Mouse (Mus musculus): Measurements from ENCODE around the gene Adgrg7. TPM values are rescaled to one million over a fixed set of nuclear protein-coding genes. Genes with fewer than 3 reads are reported as not detected.

Adgrg7 gene
- polyA plus RNA-seq (2015; fragmentation: Nextera tagmentation; extraction: Ambion mirVana), result 0.05 TPM in 1 of 2 replicates, not detected in the other

DNA sequence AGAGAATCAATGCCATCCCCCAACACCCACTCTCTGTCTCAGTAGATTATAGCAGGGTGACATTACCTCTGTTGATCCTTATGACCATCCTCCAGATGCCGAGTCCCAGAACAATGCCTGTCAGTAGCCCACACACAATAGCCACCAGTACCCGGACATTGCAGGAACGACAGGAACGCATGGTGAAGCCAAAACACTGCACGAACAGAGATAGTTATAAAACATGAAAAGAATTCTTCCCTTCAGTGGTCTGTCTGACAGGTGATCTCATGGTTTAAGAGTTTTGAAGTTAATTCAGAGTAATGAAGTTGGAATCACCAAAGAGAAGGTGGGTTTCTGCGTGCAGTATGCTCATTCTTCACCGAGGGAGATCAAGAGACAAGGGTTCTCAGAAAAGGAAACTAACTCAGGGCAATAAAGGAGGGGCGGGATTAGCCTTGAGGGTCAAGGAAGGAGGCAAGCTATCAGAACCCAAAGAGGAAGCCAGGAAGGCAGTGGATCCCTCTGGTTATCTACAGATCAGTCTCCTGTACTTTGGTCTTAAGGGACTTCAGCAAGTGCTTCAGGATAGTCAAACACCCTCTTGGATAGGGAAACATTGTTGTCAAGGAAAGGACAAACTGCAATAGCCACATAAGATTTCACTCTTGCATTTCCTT lies at the start of gene Adgrg7:
Gene Adgrg7, minus strand, starts transcription at position 375 of the 659 bp plus-strand sequence.
- no peaks in the 10 kb centered on the region for H3K36me3 ChIP-seq (ENCODE audit: control insufficient read depth, insufficient read depth)
- no peaks in the 10 kb centered on the region for H3K27me3 ChIP-seq (ENCODE audit: control insufficient read depth, insufficient read depth, low read length)
- H3K4me2 ChIP-seq (ENCODE audit: low read depth, low read length), result no peak within 1 kb of the TSS
- no peak within 1 kb of the TSS for H3K4me3 ChIP-seq (ENCODE audit: low read length)
- H3K27ac ChIP-seq (ENCODE audit: low read length), result no peak within 1 kb of the TSS
- H3K9me3 ChIP-seq (replicated peaks; ENCODE audit: control insufficient read depth, low read length), result no peaks in the 10 kb centered on the region
- no peaks in the 10 kb centered on the region for H3K4me1 ChIP-seq (ENCODE audit: control insufficient read depth, insufficient read depth, low read length)
- WGBS, result 73% methylated on average over 8 of the region's 8 CpGs
- ATAC-seq (replicated peaks; ENCODE audit: extremely low read depth, insufficient read depth, low FRiP score), result no peak
- H3K9ac ChIP-seq (ENCODE audit: low read length), result no peak within 1 kb of the TSS

DNA sequence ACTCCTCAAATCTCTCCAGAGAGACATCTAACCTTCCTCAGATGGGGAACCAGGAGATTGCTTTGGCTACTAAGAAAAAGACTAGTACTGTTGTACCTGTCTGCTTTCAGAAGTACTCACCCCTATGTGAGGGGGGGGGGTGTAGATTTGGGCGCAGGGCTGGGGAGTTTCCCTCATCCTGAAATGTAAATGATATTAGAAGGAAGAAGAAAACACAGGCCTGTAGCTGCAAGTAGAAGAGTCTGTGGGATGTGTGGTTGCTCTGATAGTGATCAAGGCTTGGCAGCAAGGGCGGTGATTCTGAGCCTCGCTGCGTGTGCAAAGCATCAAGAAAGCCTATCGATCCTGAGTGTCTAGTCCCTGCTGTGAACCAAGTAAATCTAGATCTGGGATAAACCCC lies 47.3 kb upstream of the Adgrg7 start:
- Histone ChIP-seq H3K4me2 (ENCODE audit: low read depth, low read length) (no peak overlapping the region), H3K9me3 (replicated peaks; ENCODE audit: control insufficient read depth, low read length) (no peaks in the 10 kb centered on the region), H3K27me3 (ENCODE audit: control insufficient read depth, insufficient read depth, low read length) (no peaks in the 10 kb centered on the region), H3K4me3 (ENCODE audit: low read length) (no peak overlapping the region), H3K27ac (ENCODE audit: low read length) (no peak overlapping the region), H3K9ac (ENCODE audit: low read length) (no peak overlapping the region), H3K4me1 (ENCODE audit: control insufficient read depth, insufficient read depth, low read length) (no peaks in the 10 kb centered on the region), H3K36me3 (ENCODE audit: control insufficient read depth, insufficient read depth) (no peaks in the 10 kb centered on the region)
- 86% methylated on average over 5 of the region's 5 CpGs for WGBS
- ATAC-seq (replicated peaks; ENCODE audit: extremely low read depth, insufficient read depth, low FRiP score), result no peak

DNA sequence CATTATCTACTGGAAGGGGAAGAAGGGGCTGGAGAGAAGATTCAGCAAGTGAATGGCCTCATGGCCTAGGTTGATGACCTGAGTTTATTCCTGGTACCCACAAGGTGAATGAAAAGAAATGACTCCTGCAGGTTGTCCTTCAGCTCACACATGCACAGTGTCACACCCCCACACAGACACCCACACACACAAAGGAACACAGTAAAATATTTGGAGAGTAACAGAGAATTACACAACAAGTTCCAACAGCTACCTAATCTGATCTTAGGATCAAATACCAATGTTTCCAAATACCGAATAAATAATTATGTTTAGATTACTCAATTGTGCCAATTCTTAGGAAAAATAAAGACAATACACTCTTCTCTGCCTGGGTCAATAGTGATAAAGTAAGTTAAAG lies 37.7 kb upstream of the Adgrg7 start:
- no peaks in the 10 kb centered on the region for H3K9me3 ChIP-seq (replicated peaks; ENCODE audit: control insufficient read depth, low read length)
- H3K4me3 ChIP-seq (ENCODE audit: low read length), result no peak overlapping the region
- 82% methylated on average over 1 of the region's 1 CpGs for WGBS
- no peaks in the 10 kb centered on the region for H3K36me3 ChIP-seq (ENCODE audit: control insufficient read depth, insufficient read depth)
- no peak overlapping the region for H3K27ac ChIP-seq (ENCODE audit: low read length)
- H3K4me2 ChIP-seq (ENCODE audit: low read depth, low read length), result no peak overlapping the region
- H3K4me1 ChIP-seq (ENCODE audit: control insufficient read depth, insufficient read depth, low read length), result no peaks in the 10 kb centered on the region
- no peak for ATAC-seq (replicated peaks; ENCODE audit: extremely low read depth, insufficient read depth, low FRiP score)
- H3K9ac ChIP-seq (ENCODE audit: low read length), result no peak overlapping the region
- H3K27me3 ChIP-seq (ENCODE audit: control insufficient read depth, insufficient read depth, low read length), result no peaks in the 10 kb centered on the region

- no peaks in the 10 kb centered on the region for H3K9me3 ChIP-seq (replicated peaks; ENCODE audit: control insufficient read depth, low read length)
- H3K4me1 ChIP-seq (ENCODE audit: control insufficient read depth, insufficient read depth, low read length), result no peaks in the 10 kb centered on the region
- no peak for ATAC-seq (replicated peaks; ENCODE audit: extremely low read depth, insufficient read depth, low FRiP score)
- WGBS, result 74% methylated on average over 2 of the region's 2 CpGs
- H3K27ac ChIP-seq (ENCODE audit: low read length), result no peak overlapping the region
- no peak overlapping the region for H3K4me3 ChIP-seq (ENCODE audit: low read length)
- no peak overlapping the region for H3K4me2 ChIP-seq (ENCODE audit: low read depth, low read length)
- no peaks in the 10 kb centered on the region for H3K36me3 ChIP-seq (ENCODE audit: control insufficient read depth, insufficient read depth)
- H3K27me3 ChIP-seq (ENCODE audit: control insufficient read depth, insufficient read depth, low read length), result no peaks in the 10 kb centered on the region
- no peak overlapping the region for H3K9ac ChIP-seq (ENCODE audit: low read length)
These were observed 36.3 kb upstream of the Adgrg7 start for GRCm38 (mm10) chr16:56831986-56832385.

- Histone ChIP-seq H3K9me3 (replicated peaks; ENCODE audit: control insufficient read depth, low read length) (no peaks in the 10 kb centered on the region), H3K4me1 (ENCODE audit: control insufficient read depth, insufficient read depth, low read length) (no peaks in the 10 kb centered on the region), H3K27ac (ENCODE audit: low read length) (no peak overlapping the region), H3K27me3 (ENCODE audit: control insufficient read depth, insufficient read depth, low read length) (no peaks in the 10 kb centered on the region), H3K36me3 (ENCODE audit: control insufficient read depth, insufficient read depth) (no peaks in the 10 kb centered on the region), H3K9ac (ENCODE audit: low read length) (no peak overlapping the region), H3K4me2 (ENCODE audit: low read depth, low read length) (no peak overlapping the region), H3K4me3 (ENCODE audit: low read length) (no peak overlapping the region)
- WGBS, result 52% methylated on average over 6 of the region's 6 CpGs
- no peak for ATAC-seq (replicated peaks; ENCODE audit: extremely low read depth, insufficient read depth, low FRiP score)
These were observed 5.9 kb upstream of the Adgrg7 start for GRCm38 (mm10) chr16:56801370-56802109.

DNA sequence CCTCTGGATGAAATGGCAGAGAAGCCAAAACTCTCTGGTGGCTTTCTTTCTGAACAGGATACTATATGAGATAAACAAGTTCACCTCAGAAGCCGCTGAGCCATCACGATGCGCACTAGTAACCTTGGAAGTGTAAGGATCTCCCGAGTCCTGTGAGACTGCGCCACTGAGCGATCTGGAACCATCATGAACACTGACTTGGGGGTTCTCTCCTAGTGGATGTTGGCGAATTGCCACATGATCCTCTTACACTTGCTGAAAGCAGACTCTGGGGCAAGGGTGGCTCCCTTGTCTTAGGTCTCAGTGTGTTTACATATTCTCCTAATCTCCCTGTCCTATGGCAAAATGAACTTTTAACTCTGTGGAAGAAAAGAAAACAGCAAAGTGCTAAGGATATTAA lies 5.3 kb upstream of the Adgrg7 start:
- Histone ChIP-seq H3K4me2 (ENCODE audit: low read depth, low read length) (no peak overlapping the region), H3K27me3 (ENCODE audit: control insufficient read depth, insufficient read depth, low read length) (no peaks in the 10 kb centered on the region), H3K9me3 (replicated peaks; ENCODE audit: control insufficient read depth, low read length) (no peaks in the 10 kb centered on the region), H3K27ac (ENCODE audit: low read length) (no peak overlapping the region), H3K4me1 (ENCODE audit: control insufficient read depth, insufficient read depth, low read length) (no peaks in the 10 kb centered on the region), H3K4me3 (ENCODE audit: low read length) (no peak overlapping the region), H3K9ac (ENCODE audit: low read length) (no peak overlapping the region), H3K36me3 (ENCODE audit: control insufficient read depth, insufficient read depth) (no peaks in the 10 kb centered on the region)
- no peak for ATAC-seq (replicated peaks; ENCODE audit: extremely low read depth, insufficient read depth, low FRiP score)
- 78% methylated on average over 7 of the region's 7 CpGs for WGBS

DNA sequence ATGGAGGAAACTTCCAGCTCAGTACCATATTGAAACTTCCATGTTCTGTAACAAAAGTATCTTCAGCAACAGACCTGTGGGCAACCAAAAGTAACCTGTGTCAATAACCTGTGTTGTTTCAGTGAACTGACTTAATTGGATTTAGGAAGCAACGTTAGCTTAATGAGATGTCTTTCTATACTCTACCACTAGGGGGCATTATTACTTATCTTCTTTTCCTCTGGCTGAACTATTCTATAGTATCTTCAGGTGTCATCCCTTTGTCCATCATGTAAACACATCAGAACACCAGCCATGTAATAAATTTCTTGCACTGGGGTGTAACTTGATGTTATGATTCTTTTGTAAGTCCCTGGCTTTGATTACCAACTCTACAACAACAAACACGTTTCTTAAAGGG lies 4.8 kb upstream of the Adgrg7 start:
- H3K27me3 ChIP-seq (ENCODE audit: control insufficient read depth, insufficient read depth, low read length), result no peaks in the 10 kb centered on the region
- no peaks in the 10 kb centered on the region for H3K4me1 ChIP-seq (ENCODE audit: control insufficient read depth, insufficient read depth, low read length)
- no peak overlapping the region for H3K9ac ChIP-seq (ENCODE audit: low read length)
- no peaks in the 10 kb centered on the region for H3K9me3 ChIP-seq (replicated peaks; ENCODE audit: control insufficient read depth, low read length)
- no peak overlapping the region for H3K4me2 ChIP-seq (ENCODE audit: low read depth, low read length)
- no peak for ATAC-seq (replicated peaks; ENCODE audit: extremely low read depth, insufficient read depth, low FRiP score)
- WGBS, result 44% methylated on average over 2 of the region's 2 CpGs
- no peaks in the 10 kb centered on the region for H3K36me3 ChIP-seq (ENCODE audit: control insufficient read depth, insufficient read depth)
- no peak overlapping the region for H3K27ac ChIP-seq (ENCODE audit: low read length)
- no peak overlapping the region for H3K4me3 ChIP-seq (ENCODE audit: low read length)

- H3K9ac ChIP-seq (ENCODE audit: low read length), result no peak overlapping the region
- H3K4me3 ChIP-seq (ENCODE audit: low read length), result no peak overlapping the region
- no peak overlapping the region for H3K4me2 ChIP-seq (ENCODE audit: low read depth, low read length)
- ATAC-seq (replicated peaks; ENCODE audit: extremely low read depth, insufficient read depth, low FRiP score), result no peak
- H3K9me3 ChIP-seq (replicated peaks; ENCODE audit: control insufficient read depth, low read length), result no peaks in the 10 kb centered on the region
- no peaks in the 10 kb centered on the region for H3K36me3 ChIP-seq (ENCODE audit: control insufficient read depth, insufficient read depth)
- no peak overlapping the region for H3K27ac ChIP-seq (ENCODE audit: low read length)
- no peaks in the 10 kb centered on the region for H3K4me1 ChIP-seq (ENCODE audit: control insufficient read depth, insufficient read depth, low read length)
- WGBS, result 71% methylated on average over 3 of the region's 3 CpGs
- H3K27me3 ChIP-seq (ENCODE audit: control insufficient read depth, insufficient read depth, low read length), result no peaks in the 10 kb centered on the region
These were observed 3.9 kb upstream of the Adgrg7 start for GRCm38 (mm10) chr16:56799541-56800029.

DNA sequence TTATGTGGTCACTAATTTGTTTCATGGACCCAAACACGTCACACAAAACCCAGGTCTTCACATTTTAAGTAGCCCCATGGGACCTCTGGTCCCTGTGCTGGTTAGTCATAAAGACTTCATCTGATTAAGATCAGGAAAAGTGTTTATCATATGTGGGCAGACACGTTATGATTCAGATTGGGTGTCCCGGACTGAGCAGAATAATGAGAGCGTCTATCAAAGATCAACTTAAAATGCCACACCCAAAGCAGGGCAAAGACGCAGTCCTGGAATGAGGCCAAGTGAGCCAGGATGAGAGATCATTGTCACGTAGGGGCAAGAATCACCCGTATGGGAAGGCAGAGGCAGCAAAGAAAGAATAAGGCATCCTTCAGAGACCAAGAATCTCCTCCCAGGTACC lies 3.2 kb upstream of the Adgrg7 start:
- Histone ChIP-seq H3K4me2 (ENCODE audit: low read depth, low read length) (no peak overlapping the region), H3K4me1 (ENCODE audit: control insufficient read depth, insufficient read depth, low read length) (no peaks in the 10 kb centered on the region), H3K9me3 (replicated peaks; ENCODE audit: control insufficient read depth, low read length) (no peaks in the 10 kb centered on the region), H3K27me3 (ENCODE audit: control insufficient read depth, insufficient read depth, low read length) (no peaks in the 10 kb centered on the region), H3K9ac (ENCODE audit: low read length) (no peak overlapping the region), H3K36me3 (ENCODE audit: control insufficient read depth, insufficient read depth) (no peaks in the 10 kb centered on the region), H3K27ac (ENCODE audit: low read length) (no peak overlapping the region), H3K4me3 (ENCODE audit: low read length) (no peak overlapping the region)
- WGBS, result 67% methylated on average over 7 of the region's 7 CpGs
- no peak for ATAC-seq (replicated peaks; ENCODE audit: extremely low read depth, insufficient read depth, low FRiP score)

Data from heart, embryonic 16.5 days (tissue).